In the genomic region with DNA sequence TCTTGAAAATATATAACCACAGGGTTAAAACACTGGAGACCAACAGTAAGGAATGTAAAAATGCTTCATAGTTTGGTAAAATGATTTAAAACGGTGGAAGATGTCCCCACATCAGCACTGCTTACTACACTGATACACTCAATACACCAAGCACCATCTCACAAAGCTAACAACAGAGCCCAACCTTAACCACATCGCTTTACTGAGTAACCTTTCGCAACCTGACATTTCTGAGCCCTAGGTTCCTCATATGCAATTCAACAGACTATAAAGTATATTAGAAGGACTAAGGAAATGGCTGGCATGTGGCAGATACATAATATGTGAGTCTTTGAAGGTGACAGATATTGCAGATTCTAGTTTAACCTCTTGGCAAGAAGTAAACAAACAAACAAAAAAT, we compare ENCODE assay signal across 9 mouse cellular contexts. TPM values are rescaled to one million over a fixed set of nuclear protein-coding genes. Genes with fewer than 3 reads are reported as not detected.
A peak's percentile ranks its signal among the peaks of the same experiment; 100 is the strongest.
DNase-seq lines count a peak whose midpoint lies in the region; ATAC-seq and TF ChIP-seq lines count a peak whose summit lies in the region.
"Had no signal": no experiment of that assay in that cellular context is flagged by ENCODE, and none has a peak within 500 bp of the region (broad histone marks: within the 10 kb centered on the region; RNA-seq: fewer than 3 reads in every experiment).

No protein-coding gene starts in this region.

- no peak for TF ChIP-seq POLR2A in CH12.LX (IDR thresholded peaks at IDR 0.05; ENCODE audit: low read depth, low read length)

- peak overlapping the region; percentile 41 for H3K4me2 ChIP-seq in heart, embryonic 11.5 days
- H3K4me2 ChIP-seq in CH12.LX (ENCODE audit: insufficient read depth, low read depth, poor library complexity, severe bottlenecking) = peak overlapping the region; percentile 51

- H3K27me3 ChIP-seq in heart, embryonic 11.5 days (ENCODE audit: control insufficient read depth, insufficient read depth, low read length) = no peaks in the 10 kb centered on the region
- no peaks in the 10 kb centered on the region for H3K27me3 ChIP-seq in CH12.LX (replicated peaks)
- H3K27me3 ChIP-seq in megakaryocyte, embryonic 14.5 days (replicated peaks) = no peaks in the 10 kb centered on the region

- H3K27ac ChIP-seq in heart, embryonic 11.5 days (ENCODE audit: low read depth, low read length) = no peak overlapping the region
- no peak overlapping the region for H3K27ac ChIP-seq in CH12.LX (ENCODE audit: insufficient read depth, low read depth)

- DNase-seq in heart, postnatal 10 days = no peak
- no peak for DNase-seq in CH12.LX (ENCODE audit: extremely low read depth)
- DNase-seq in cerebellum, adult 9-11 months = no peak
- no peak for DNase-seq in thymus, postnatal 14 days
- DNase-seq: gastrocnemius, postnatal 25 days had no signal

- 91% methylated on average over 3 of the region's 3 CpGs for WGBS in heart, embryonic 11.5 days (ENCODE audit: insufficient replicate concordance)

- H3K79me2 ChIP-seq in CH12.LX (replicated peaks; ENCODE audit: control insufficient read depth, extremely low read depth, insufficient read depth, poor library complexity, severe bottlenecking) = peaks cover 65% of the 10 kb centered on the region

- H3K36me3 ChIP-seq in heart, embryonic 11.5 days (ENCODE audit: control insufficient read depth, insufficient read depth, low read length) = no peaks in the 10 kb centered on the region; the same call in 1 of the 2 replicates
- H3K36me3 ChIP-seq in CH12.LX (replicated peaks in 1 of 2; ENCODE audit: control insufficient read depth in 1 of 2, insufficient read depth in 1 of 2, low read length in 1 of 2) = peaks cover 0 to 19% of the 10 kb centered on the region in 2 experiments
- peaks cover 25% of the 10 kb centered on the region for H3K36me3 ChIP-seq in megakaryocyte, embryonic 14.5 days (replicated peaks; ENCODE audit: low read length)

- H3K9ac ChIP-seq in heart, embryonic 11.5 days (ENCODE audit: low read depth, low read length) = no peak overlapping the region
- peak overlapping the region; percentile 13; the same call in 1 of the 2 replicates for H3K9ac ChIP-seq in CH12.LX (ENCODE audit: insufficient read depth, low read depth)

- intact Hi-C loops in heart, postnatal 10 days (cut with DNase I) = loop anchor here (5.0 kb wide), 1 partner anchor 129 kb away; a partner anchor contains a TSS

- H3K4me1 ChIP-seq in heart, embryonic 11.5 days (ENCODE audit: control insufficient read depth, insufficient read depth, low read length) = peaks cover 3% of the 10 kb centered on the region; the same call in 1 of the 2 replicates
- H3K4me1 ChIP-seq in CH12.LX (ENCODE audit: control insufficient read depth in 1 of 2, insufficient read depth in 2 of 2) = peaks cover 4 to 32% of the 10 kb centered on the region in 2 experiments; a peak in 2 of 4 replicates
- H3K4me1 ChIP-seq in megakaryocyte, embryonic 14.5 days = peaks cover 36% of the 10 kb centered on the region

- TF ChIP-seq RAD21 in CH12.LX (IDR thresholded peaks at IDR 0.05; ENCODE audit: low read depth, low read length) = no peak

- no peak for TF ChIP-seq EP300 in CH12.LX (IDR thresholded peaks at IDR 0.05; ENCODE audit: low read length)

- dilution Hi-C loops in CH12.LX (cut with MboI; ENCODE audit: extremely low pct_ligation_motif_present, extremely low pct_unique_long_range_greater_than_20kb, low sequenced_read_pairs) = no loop called here

- H3K4me3 ChIP-seq in heart, embryonic 11.5 days (ENCODE audit: low read depth, low read length) = no peak overlapping the region
- H3K4me3 ChIP-seq in CH12.LX (replicated peaks in 1 of 3; ENCODE audit: low read depth in 2 of 3, low read length in 2 of 3, poor library complexity in 1 of 3) = peak overlapping the region in 1 of 3 experiments; percentile 9
- peak overlapping the region; percentile 77 for H3K4me3 ChIP-seq in megakaryocyte, embryonic 14.5 days (replicated peaks)

- H3K9me3 ChIP-seq in heart, embryonic 11.5 days (replicated peaks; ENCODE audit: control insufficient read depth, low read length) = no peaks in the 10 kb centered on the region
- no peaks in the 10 kb centered on the region for H3K9me3 ChIP-seq in CH12.LX (replicated peaks; ENCODE audit: low read length)
- H3K9me3 ChIP-seq in megakaryocyte, embryonic 14.5 days = no peaks in the 10 kb centered on the region

- ATAC-seq in heart, embryonic 11.5 days (replicated peaks; ENCODE audit: insufficient number of reproducible peaks, low FRiP score, low TSS enrichment) = no peak
- ATAC-seq in granulocyte monocyte progenitor cell, adult 5-6 weeks (replicated peaks; ENCODE audit: poor library complexity, severe bottlenecking) = peak; percentile 57
- no peak for ATAC-seq in frontal cortex, adult (ENCODE audit: low TSS enrichment)

- no peak for TF ChIP-seq CTCF in CH12.LX (conservative IDR thresholded peaks at IDR 0.05 in 1 of 2, IDR thresholded peaks at IDR 0.05 in 1 of 2; ENCODE audit: low read depth in 2 of 2, low read length in 2 of 2)

- in situ Hi-C loops in CH12.LX (cut with MboI; ENCODE audit: low pct_ligation_motif_present, low pct_unique_long_range_greater_than_20kb, low sequenced_read_pairs) = no loop called here

TF ChIP-seq in CH12.LX, 34 proteins besides CTCF, POLR2A, EP300 and RAD21:
- TF ChIP-seq KAT2A (IDR thresholded peaks at IDR 0.05; ENCODE audit: insufficient replicate concordance, low read length) (no peak), TBP (conservative IDR thresholded peaks at IDR 0.05; ENCODE audit: low read depth, low read length) (no peak), JUND (conservative IDR thresholded peaks at IDR 0.05; ENCODE audit: low read depth, low read length) (no peak), POLR2AphosphoS2 (IDR thresholded peaks at IDR 0.05; ENCODE audit: low read depth, low read length) (no peak), RCOR1 (conservative IDR thresholded peaks at IDR 0.05; ENCODE audit: low read depth, low read length) (no peak)

RNA-seq across cellular contexts. Expression of a gene that starts 2.0 kb away (rescaled TPM):
- polyA plus RNA-seq in heart, embryonic 11.5 days (2014; fragmentation: Nextera tagmentation; extraction: Ambion mirVana) = 20.5 and 25.0 TPM in 2 replicates
- total RNA-seq in heart, postnatal 10 days (2021) = 10 to 100 TPM; 51.4 to 53.4 TPM
- total RNA-seq in CH12.LX (2012; rRNA removed) (8.1 and 8.4 TPM in 2 replicates), CH12.LX (2014; rRNA removed) (12.3 and 12.5 TPM in 2 replicates)
- 13.2 and 16.2 TPM in 2 replicates for polyA plus RNA-seq in CH12.LX (2012; ENCODE audit: insufficient read length, low read depth)
- total RNA-seq in granulocyte monocyte progenitor cell, adult 5-6 weeks (2014; fragmentation: Nextera tagmentation) = 56.0 and 56.8 TPM in 2 replicates
- 17.5 and 23.8 TPM in 2 replicates for total RNA-seq in granulocyte monocyte progenitor cell, adult 5-6 weeks (2017)
- polyA plus RNA-seq in megakaryocyte, embryonic 14.5 days (2012; ENCODE audit: insufficient read depth, low replicate concordance) = 3.0 and 3.4 TPM in 2 replicates

RNA-seq across cellular contexts. Expression of a gene that starts 39.0 kb away (rescaled TPM):
- polyA plus RNA-seq in heart, embryonic 11.5 days (2014; fragmentation: Nextera tagmentation; extraction: Ambion mirVana) = 40.5 and 40.6 TPM in 2 replicates
- total RNA-seq in heart, postnatal 10 days (2021) = 10 to 100 TPM; 22.7 to 23.4 TPM
- total RNA-seq in CH12.LX (2012; rRNA removed) = 27.1 and 35.7 TPM in 2 replicates
- 11.0 and 11.5 TPM in 2 replicates for total RNA-seq in CH12.LX (2014; rRNA removed)
- 67.8 and 83.9 TPM in 2 replicates for polyA plus RNA-seq in CH12.LX (2012; ENCODE audit: insufficient read length, low read depth)
- total RNA-seq in granulocyte monocyte progenitor cell, adult 5-6 weeks (2014; fragmentation: Nextera tagmentation) = 49.6 and 60.8 TPM in 2 replicates
- total RNA-seq in granulocyte monocyte progenitor cell, adult 5-6 weeks (2017) = 35.9 and 45.7 TPM in 2 replicates
- 1.9 and 6.5 TPM in 2 replicates for polyA plus RNA-seq in megakaryocyte, embryonic 14.5 days (2012; ENCODE audit: insufficient read depth, low replicate concordance)

RNA-seq across cellular contexts. Expression of a gene that starts 54.6 kb away (rescaled TPM):
- 386 and 410 TPM in 2 replicates for polyA plus RNA-seq in heart, embryonic 11.5 days (2014; fragmentation: Nextera tagmentation; extraction: Ambion mirVana)
- 100 to 1,000 TPM; 269 to 279 TPM for total RNA-seq in heart, postnatal 10 days (2021)
- total RNA-seq in CH12.LX (2012; rRNA removed) (317 and 415 TPM in 2 replicates), CH12.LX (2014; rRNA removed) (453 and 557 TPM in 2 replicates)
- polyA plus RNA-seq in CH12.LX (2012; ENCODE audit: insufficient read length, low read depth) = 251 and 292 TPM in 2 replicates
- total RNA-seq in granulocyte monocyte progenitor cell, adult 5-6 weeks (2014; fragmentation: Nextera tagmentation) = 186 and 187 TPM in 2 replicates
- total RNA-seq in granulocyte monocyte progenitor cell, adult 5-6 weeks (2017) = 342 and 431 TPM in 2 replicates
- 36.5 and 191 TPM in 2 replicates for polyA plus RNA-seq in megakaryocyte, embryonic 14.5 days (2012; ENCODE audit: insufficient read depth, low replicate concordance)

RNA-seq across cellular contexts. Expression of a gene that starts 56.7 kb away (rescaled TPM):
- 42.2 and 46.1 TPM in 2 replicates for polyA plus RNA-seq in heart, embryonic 11.5 days (2014; fragmentation: Nextera tagmentation; extraction: Ambion mirVana)
- 10 to 100 TPM; 33.5 to 39.6 TPM for total RNA-seq in heart, postnatal 10 days (2021)
- total RNA-seq in CH12.LX (2012; rRNA removed) (71.1 and 74.7 TPM in 2 replicates), CH12.LX (2014; rRNA removed) (59.8 and 61.5 TPM in 2 replicates)
- polyA plus RNA-seq in CH12.LX (2012; ENCODE audit: insufficient read length, low read depth) = 97.6 and 106 TPM in 2 replicates
- 63.0 and 69.1 TPM in 2 replicates for total RNA-seq in granulocyte monocyte progenitor cell, adult 5-6 weeks (2014; fragmentation: Nextera tagmentation)
- total RNA-seq in granulocyte monocyte progenitor cell, adult 5-6 weeks (2017) = 47.6 and 53.2 TPM in 2 replicates
- 22.7 and 22.9 TPM in 2 replicates for polyA plus RNA-seq in megakaryocyte, embryonic 14.5 days (2012; ENCODE audit: insufficient read depth, low replicate concordance)
